Mouse (Mus musculus) spleen, postnatal 14 days (tissue): ENCODE measurements around the gene Twf2.
"Not testable (repeated sequence)": the region's sequence is repeated elsewhere in the genome, so short reads cannot be mapped to it uniquely, and the experiment has no call there.

Source experiments
- DNase-seq, 2 experiments: peaks; one replicate each; pipeline ENCODE4 v3.0.0; 2021 to 2022; ENCODE audit warnings: low spot score in 2 of 2

Gene Twf2

GRCm38 (mm10) chr9:106202819-106203636 lies at the start of gene Twf2:
Gene Twf2 (plus strand): TSS chr9:106203108.
- peak; percentile 72 to 79 for DNase-seq

- DNase-seq: no peak
These were observed 48.8 kb upstream of the Twf2 start for GRCm38 (mm10) chr9:106154106-106154505.

- DNase-seq: peak in 1 of 2 experiments; percentile 47
These were observed 46.5 kb upstream of the Twf2 start for GRCm38 (mm10) chr9:106156419-106156818.

- no peak for DNase-seq
These were observed 45.8 kb upstream of the Twf2 start for GRCm38 (mm10) chr9:106156921-106157622.

DNA sequence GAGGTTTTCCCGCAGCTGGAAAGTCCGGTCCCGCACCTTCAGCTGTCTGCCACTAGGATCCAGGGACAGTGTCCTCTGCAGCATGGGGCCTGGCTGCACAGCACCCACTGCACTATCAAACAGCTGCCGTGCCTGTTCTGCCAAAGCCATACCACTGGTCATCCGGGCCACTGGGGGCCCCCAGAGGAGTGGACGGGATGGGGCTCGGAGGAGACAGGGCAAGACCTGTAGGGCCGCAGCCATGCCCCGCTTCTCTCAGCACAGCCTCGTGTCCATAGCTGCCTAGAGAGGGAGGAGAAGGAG lies 45.3 kb upstream of the Twf2 start:
- DNase-seq: no peak

GRCm38 (mm10) chr9:106158037-106158491 lies 44.8 kb upstream of the Twf2 start, which contains the start of gene Glyctk:
Gene Glyctk (minus strand): TSS chr9:106158138.
- DNase-seq: no peak

- no peak for DNase-seq
These were observed 43.7 kb upstream of the Twf2 start for GRCm38 (mm10) chr9:106159237-106159636.

DNA sequence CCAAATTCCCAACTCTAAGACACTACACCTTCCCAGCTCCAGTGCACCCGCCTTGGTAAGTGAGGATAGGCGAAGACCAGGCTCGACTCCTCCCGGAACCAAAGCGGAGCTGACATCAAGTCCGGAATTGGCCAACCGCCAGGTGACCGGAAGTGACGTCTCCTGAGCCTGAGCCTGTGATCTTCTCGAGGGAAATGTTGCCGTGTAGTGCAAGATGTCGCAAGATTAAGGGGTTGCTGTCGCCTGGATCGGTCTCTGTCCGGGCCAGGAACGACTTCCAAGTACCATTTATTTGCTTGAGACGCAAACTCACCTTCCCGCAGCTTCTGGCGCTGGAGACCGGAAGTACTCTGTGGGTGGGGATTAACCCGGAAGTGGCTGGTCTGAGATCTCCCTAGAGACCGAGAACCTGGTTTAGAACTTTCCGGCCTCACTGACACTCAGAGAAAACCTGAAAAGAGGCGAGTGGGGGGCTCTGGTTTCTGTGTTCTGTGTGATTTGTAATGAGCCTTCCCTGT lies 43.1 kb upstream of the Twf2 start:
- DNase-seq: peak; percentile 72 to 82

DNA sequence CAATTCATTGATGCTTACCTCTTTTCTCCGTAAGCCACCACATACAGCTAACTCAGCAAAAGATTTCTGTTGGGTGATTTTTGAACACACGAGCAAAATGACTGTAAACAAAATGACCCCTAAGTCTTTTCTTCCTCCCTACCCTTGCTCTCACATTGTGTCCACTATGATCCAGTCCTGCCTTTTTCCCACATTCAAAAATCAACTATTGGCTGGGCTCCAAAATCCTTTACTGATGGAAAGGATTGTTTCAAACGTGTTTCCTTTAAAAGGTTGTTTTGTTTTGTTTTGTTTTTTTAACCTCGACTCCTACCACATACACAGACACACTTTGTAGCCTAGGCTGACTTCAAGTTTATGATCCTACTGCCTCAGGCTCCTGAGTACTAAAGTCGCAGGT lies 42.5 kb upstream of the Twf2 start:
- no peak for DNase-seq

GRCm38 (mm10) chr9:106166709-106167108 lies 36.2 kb upstream of the Twf2 start:
- no peak for DNase-seq

DNA sequence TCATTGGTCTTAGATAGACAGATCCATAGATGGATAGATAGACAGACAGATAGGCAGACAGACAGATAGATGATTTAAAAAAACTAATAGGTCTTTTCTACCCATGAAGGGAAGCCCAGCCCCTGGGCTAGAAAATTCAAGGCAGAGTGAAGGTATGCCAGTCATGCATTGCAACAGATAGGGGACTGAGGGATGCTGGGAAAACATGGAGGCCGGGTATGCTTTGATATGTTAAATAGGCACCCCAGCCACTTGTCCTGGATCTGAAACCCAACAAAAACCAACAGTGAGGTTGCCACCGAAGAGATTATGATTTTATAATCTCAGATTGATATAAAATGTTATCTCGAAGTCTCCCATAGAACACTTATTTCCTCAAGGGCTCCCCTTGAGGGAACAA lies 35.7 kb upstream of the Twf2 start:
- no peak for DNase-seq

DNA sequence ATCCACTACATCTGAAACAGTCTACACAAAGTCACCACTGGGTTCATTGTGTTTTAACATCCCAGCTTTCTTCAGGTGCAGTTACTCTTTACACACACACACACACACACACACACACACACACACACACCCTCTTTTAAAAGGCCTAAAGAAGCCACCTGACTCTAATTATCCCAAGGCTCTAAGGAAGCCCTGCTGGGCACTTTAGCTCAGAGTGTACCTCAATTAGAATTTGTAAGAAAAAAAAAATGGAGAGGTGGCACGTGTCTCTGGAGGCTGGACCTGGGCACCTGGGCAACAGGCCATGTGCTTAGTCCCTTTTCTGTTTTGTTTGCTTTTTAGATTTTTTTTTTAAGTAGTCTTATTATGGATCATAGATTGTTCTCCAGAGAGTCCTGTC lies 35.2 kb upstream of the Twf2 start:
- no peak for DNase-seq

GRCm38 (mm10) chr9:106169006-106169405 lies 33.9 kb upstream of the Twf2 start:
- DNase-seq: not testable (repeated sequence)

DNA sequence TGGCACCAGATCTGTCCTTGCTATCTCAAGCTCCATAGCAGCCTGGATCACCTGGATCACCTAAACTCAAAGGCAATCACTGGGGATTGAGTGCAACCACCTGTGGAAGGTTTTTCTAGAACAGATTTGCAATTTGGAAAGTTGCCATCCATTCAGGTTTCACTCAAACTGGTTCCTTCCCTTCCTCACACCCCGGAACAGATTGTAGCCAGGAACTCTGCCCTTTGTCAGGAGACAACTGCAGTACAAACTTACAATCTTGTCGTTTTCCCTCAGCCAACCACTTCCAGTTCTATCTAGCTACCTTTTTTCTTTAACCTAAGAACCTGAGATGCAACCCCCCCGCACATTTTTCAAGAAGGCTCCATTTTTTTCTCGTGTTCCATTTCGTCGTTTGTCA lies 33.0 kb upstream of the Twf2 start:
- no peak for DNase-seq

DNA sequence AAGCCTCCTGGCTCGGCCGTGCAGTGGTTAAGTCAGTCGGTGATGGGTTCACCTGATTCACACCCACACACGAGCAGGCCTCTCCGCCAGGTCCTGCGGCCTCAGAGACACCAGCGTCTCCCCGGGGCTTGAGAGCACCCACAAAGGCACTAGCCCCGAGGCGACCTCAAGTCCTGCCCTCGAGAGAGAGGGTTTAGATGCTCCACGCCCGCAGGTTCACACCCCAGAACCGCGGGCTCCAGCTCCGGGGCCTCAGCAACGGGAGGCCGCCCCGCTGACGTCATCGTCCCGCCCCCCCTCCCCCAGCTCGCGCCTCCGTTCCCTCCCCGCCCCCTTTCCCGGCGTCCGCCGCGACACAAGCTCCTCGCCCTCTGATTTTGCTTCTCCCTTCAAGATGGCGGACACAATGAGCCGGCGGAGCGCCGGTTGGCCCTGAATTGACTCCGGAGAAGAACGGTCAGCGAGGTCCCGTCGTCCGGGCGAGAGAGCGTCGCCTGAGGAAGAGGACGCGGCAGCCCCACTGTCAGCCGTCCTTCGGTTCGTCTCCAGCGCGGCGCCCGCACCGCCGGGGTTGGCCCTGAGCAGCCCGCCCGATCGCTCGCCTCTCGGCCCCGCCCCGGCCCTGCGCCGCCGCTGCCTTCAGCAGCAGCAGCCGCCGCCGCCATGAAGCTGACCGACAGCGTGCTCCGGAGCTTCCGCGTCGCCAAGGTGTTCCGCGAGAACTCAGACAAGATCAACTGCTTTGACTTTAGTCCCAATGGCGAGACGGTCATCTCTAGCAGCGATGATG lies 32.2 kb upstream of the Twf2 start, which contains the start of gene Wdr82:
Gene Wdr82 (plus strand): TSS at position 373 of the 790 bp plus-strand sequence.
- DNase-seq: peak; percentile 79 to 80

DNA sequence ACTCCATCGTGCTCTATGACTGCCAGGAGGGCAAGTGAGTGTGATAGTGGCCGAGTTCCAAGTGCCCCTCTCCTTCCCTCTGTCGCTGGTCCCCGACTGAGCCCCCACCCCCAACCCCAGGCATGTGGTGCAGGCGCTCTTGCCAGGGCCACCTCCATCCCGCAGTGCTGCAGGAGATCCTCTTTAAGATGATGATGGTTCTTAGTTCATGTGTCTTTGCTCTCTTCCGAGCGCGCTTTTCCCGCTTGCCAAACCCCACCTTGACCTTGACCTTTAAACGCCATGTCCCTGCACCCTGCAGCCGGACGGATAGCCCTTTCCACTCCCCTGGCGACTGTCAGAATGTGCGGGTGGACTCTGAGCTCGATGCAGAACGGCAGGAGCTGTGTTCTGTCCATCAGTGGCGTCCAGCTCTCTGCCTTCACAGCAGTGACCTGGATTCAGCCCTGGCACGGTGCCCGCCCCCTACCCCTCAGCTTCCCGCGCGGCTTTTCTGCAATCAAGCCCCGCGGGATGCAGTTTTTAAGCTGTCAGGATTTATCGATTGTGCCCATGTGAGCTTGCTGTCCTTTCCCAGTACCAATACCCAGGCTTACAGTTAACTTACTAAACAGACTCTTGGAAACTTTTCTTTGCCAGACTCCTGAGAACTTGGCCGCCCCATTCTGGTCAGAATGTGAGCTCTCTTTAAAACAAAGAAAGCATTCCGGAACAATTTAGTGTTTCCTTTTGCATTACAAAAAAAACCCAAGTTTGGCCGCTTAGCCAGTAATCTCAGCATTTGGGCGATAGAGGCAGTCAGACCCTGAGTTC lies 31.4 kb upstream of the Twf2 start:
- DNase-seq: peak; percentile 24 to 29

- no peak for DNase-seq
These were observed 30.4 kb upstream of the Twf2 start for GRCm38 (mm10) chr9:106172527-106172926.

- no peak for DNase-seq
These were observed 29.5 kb upstream of the Twf2 start for GRCm38 (mm10) chr9:106173363-106173762.

- DNase-seq: no peak
These were observed 27.2 kb upstream of the Twf2 start for GRCm38 (mm10) chr9:106175552-106176200.

DNA sequence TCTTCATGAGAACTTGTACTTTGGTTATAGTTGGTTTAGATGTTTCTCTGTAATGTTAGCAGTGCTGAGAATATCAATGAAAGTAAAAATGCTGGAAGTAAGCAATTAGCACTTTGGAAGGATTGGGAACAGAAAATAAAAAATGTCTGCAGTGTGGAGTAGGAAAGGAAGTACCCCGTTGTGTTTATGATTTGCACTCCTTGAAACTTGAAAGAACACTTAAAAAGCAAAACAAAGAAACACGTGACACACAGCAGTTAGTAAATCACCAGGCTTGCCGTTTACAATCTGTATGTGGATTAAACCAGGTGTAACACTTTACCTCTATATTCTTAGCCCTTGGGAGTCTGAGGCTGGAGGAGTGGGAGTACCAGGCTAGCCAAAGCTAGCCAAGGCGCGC lies 26.1 kb upstream of the Twf2 start:
- DNase-seq: no peak

- DNase-seq: no peak
These were observed 25.1 kb upstream of the Twf2 start for GRCm38 (mm10) chr9:106177799-106178198.
